Mouse (Mus musculus) pancreas, adult 10 weeks (tissue): ENCODE results near the gene Olfr536. TPM values are rescaled to one million over a fixed set of nuclear protein-coding genes. Genes with fewer than 3 reads are reported as not detected.

Experiments
- polyA plus RNA-seq: library from polyadenylated mRNA; stranded (reverse); fragments of 350-450 nt; fragmentation: Illumina TruSeq; extraction: RNeasy Lipid Tissue Mini Kit (QIAGEN cat#74804); gene quantifications from one replicate; pipeline ENCODE4 v1.2.3, GENCODE M21; 2015; ENCODE audit warnings: low read depth, low replicate concordance; ENCODE audit not compliant: insufficient read depth

Gene Olfr536
- not detected for polyA plus RNA-seq

DNA sequence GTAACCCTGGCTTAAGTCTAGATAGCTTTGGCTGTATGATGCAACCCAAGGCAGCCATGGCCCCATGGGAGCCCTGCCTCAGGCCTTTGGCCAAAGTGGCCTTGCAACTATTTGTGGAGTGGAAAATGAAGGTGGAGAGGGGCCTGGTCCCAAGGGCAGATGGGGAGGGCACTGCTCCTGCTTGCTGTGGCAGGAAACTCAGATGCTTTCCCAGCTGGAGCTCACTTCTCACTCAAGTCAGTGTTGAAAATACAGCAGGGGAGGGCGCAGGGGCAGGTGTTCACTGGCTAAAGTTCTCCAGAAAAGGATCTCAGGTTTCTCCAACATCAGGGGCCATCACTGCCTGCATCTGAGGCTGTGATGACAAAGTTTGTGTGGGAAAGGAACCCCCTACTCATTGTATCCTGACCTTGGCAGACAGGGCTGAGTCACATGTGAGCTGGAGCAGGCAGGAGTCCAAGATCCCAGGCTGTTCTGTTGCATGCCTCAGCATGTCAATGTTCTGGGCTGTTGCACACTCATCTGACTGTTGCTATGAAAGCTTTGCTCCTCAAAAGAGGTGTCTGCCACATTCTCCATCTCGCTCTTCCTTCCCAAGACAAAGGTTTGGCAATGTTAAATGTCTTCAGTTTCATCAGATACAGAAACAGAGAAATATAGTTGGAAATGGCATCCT is at the start of gene Olfr536:
TSS of gene Olfr536 (minus strand) at position 51 of the 676 bp plus-strand sequence.

DNA sequence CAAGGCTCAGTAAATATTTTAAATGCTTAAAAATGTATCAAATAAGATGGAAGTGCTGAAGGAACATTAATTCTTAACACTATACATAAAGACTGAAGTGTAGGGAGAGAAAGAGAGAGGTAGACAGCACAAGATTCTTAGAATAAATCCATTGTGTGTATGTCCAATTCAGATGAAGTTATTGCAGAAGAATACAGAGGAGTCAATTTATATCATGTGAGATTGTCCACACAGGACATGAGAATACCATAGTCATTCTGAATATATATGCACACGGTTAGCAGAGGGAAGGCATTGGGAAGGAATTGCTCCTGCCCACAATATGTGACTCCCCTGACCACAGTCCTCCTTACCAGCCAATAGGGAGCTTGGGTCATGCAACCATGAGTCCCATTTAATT is 23.3 kb downstream of the Olfr536 start, which contains the start of gene Olfr535:
TSS of gene Olfr535 (plus strand) at position 301 of the 400 bp plus-strand sequence.

DNA sequence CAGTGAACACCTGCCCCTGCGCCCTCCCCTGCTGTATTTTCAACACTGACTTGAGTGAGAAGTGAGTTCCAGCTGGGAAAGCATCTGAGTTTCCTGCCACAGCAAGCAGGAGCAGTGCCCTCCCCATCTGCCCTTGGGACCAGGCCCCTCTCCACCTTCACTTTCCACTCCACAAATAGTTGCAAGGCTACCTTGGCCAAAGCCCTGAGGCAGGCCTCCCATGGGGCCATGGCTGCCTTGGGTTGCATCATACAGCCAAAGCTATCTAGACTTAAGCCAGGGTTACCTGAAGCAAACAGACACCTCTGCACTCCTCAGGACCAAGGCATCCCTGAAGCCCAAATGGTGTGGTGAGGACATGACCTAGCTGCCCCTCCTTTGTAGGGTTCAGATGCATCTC is 44.1 kb downstream of the Olfr536 start, which contains the start of gene Olfr533:
TSS of gene Olfr533 (plus strand) at position 301 of the 400 bp plus-strand sequence.

Other genes starting within 250 kb of the Olfr536 start
- not detected for gene Olfr525, start 186.5 kb downstream of the Olfr536 start, polyA plus RNA-seq
- gene Olfr527, start 173.4 kb downstream of the Olfr536 start, polyA plus RNA-seq, result not detected
- not detected for gene Olfr60, start 145.7 kb downstream of the Olfr536 start, polyA plus RNA-seq
- gene Olfr530, start 131.1 kb downstream of the Olfr536 start, polyA plus RNA-seq, result not detected
- gene Olfr531, start 104.5 kb downstream of the Olfr536 start, polyA plus RNA-seq, result not detected
- gene Olfr532, start 85.8 kb downstream of the Olfr536 start, polyA plus RNA-seq, result not detected
- not detected for gene Olfr533, start 44.0 kb downstream of the Olfr536 start, polyA plus RNA-seq
- not detected for gene Olfr535, start 23.2 kb downstream of the Olfr536 start, polyA plus RNA-seq
- not detected for gene Olfr538, start 60.5 kb upstream of the Olfr536 start, polyA plus RNA-seq
- gene Olfr46, start 93.9 kb upstream of the Olfr536 start, polyA plus RNA-seq, result not detected
- not detected for gene Olfr61, start 121.6 kb upstream of the Olfr536 start, polyA plus RNA-seq
- gene Olfr53, start 139.1 kb upstream of the Olfr536 start, polyA plus RNA-seq, result not detected
- not detected for gene Olfr539, start 152.5 kb upstream of the Olfr536 start, polyA plus RNA-seq
- not detected for gene Olfr45, start 174.6 kb upstream of the Olfr536 start, polyA plus RNA-seq
- not detected for gene Olfr541, start 189.9 kb upstream of the Olfr536 start, polyA plus RNA-seq